Mouse (Mus musculus): Measurements from ENCODE around the gene Bri3.

DNA sequence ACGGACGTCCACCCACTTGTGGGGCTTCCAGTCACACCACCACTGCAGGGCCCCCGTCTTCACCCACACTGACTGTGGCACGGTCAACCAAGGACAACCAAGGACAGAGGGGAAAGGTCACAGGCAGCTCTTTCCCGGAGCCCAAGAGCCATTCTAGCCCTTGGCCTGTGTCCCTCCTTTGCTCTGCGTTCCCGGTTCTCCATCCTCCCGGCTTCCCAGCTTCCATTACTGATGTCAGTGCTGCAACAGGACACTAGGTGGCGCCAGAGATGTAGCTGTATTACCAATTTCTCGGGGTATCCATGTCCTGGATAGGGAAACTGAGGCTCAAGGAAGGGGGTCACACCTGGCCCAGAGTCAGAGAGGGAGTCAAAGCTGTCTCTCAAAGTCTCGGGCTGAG, 36.8 kb upstream of the Bri3 start:
- TF ChIP-seq CTCF (IDR thresholded peaks at IDR 0.05 in 2 of 3, conservative IDR thresholded peaks at IDR 0.05 in 1 of 3; ENCODE audit: control insufficient read depth in 1 of 3, insufficient read depth in 1 of 3, low read depth in 2 of 3, low read length in 3 of 3, poor library complexity in 1 of 3, severe bottlenecking in 1 of 3) (peak; percentile 79 to 89 (median 80)), TAL1 (IDR thresholded peaks at IDR 0.05; ENCODE audit: low read length) (no peak), CHD1 (IDR thresholded peaks at IDR 0.05; ENCODE audit: low read depth, low read length) (no peak), USF2 (IDR thresholded peaks at IDR 0.05; ENCODE audit: borderline replicate concordance in 1 of 2, insufficient read depth in 1 of 2, low read depth in 1 of 2, low read length in 2 of 2) (no peak)
